ENCODE assay signal across 8 mouse cellular contexts in genomic region chr5:115235786-115236263, GRCm38 (mm10). TPM values are rescaled to one million over a fixed set of nuclear protein-coding genes. Genes with fewer than 3 reads are reported as not detected.
DNase-seq lines count a peak whose midpoint lies in the region; ATAC-seq and TF ChIP-seq lines count a peak whose summit lies in the region.

Pop5 (plus strand) TSS chr5:115235836.

- TF ChIP-seq POLR2A in cortical plate, adult 2 months (IDR thresholded peaks at IDR 0.05; ENCODE audit: extremely low read depth, insufficient read depth, low read length): no peak

- peak; percentile 61 for ATAC-seq in activated CD4-positive, CD25-positive, alpha-beta regulatory T cell, adult 4 months
- ATAC-seq in megakaryocyte-erythroid progenitor cell, adult 5-6 weeks (replicated peaks; ENCODE audit: low FRiP score, low TSS enrichment, poor library complexity, severe bottlenecking): peak; percentile 80

- intact Hi-C loops in left cerebral cortex, postnatal 10 days (cut with DNase I): loop anchor here (5.0 kb wide), 2 partner anchors 109 to 259 kb away; no protein-coding TSS in a partner anchor

- DNase-seq in gastrocnemius, postnatal 10 days: peak; percentile 96
- peak; percentile 93 for DNase-seq in induced T-regulatory cell, adult 2 months (ENCODE audit: low read depth)
- DNase-seq in left cerebral cortex, postnatal 10 days (ENCODE audit: extremely low spot score in 1 of 2, low spot score in 2 of 2): peak; percentile 88 to 92
- DNase-seq in right cerebral cortex, postnatal 25 days: peak; percentile 83
- peak; percentile 78 to 89 for DNase-seq in urinary bladder, postnatal 4 days (ENCODE audit: low spot score in 2 of 2)

- peak; percentile 93 for TF ChIP-seq CTCF in cortical plate, adult 2 months (IDR thresholded peaks at IDR 0.05; ENCODE audit: extremely low read depth, insufficient read depth, low read length)

- peak within 1 kb of the TSS; percentile 44 for H3K4me3 ChIP-seq in cortical plate, adult 2 months (ENCODE audit: insufficient read depth, low read length)

- H3K4me1 ChIP-seq in cortical plate, adult 2 months (ENCODE audit: control insufficient read depth, insufficient read depth, low read length): peaks cover 6% of the 10 kb centered on the region

- H3K27ac ChIP-seq in cortical plate, adult 2 months (ENCODE audit: insufficient read depth, low read length): peak within 1 kb of the TSS; percentile 77

RNA-seq across cellular contexts. Expression of gene Pop5, which starts in this region (rescaled TPM):
- 100 to 1,000 TPM; 122 to 135 TPM for polyA plus RNA-seq in activated CD4-positive, CD25-positive, alpha-beta regulatory T cell, adult 4 months (2017; shearing (Covaris generic))
- 193 and 195 TPM in 2 replicates for polyA plus RNA-seq in cortical plate, adult 2 months (2012; rRNA removed)
- 10 to 100 TPM; 17.7 to 26.2 TPM for total RNA-seq in gastrocnemius, postnatal 10 days (2021)
- 10 to 100 TPM; 35.5 to 35.7 TPM for total RNA-seq in left cerebral cortex, postnatal 10 days (2021)
- 130 and 136 TPM in 2 replicates for total RNA-seq in megakaryocyte-erythroid progenitor cell, adult 5-6 weeks (2014; fragmentation: Nextera tagmentation)
- 69.1 and 154 TPM in 2 replicates for total RNA-seq in megakaryocyte-erythroid progenitor cell, adult 5-6 weeks (2017)

Comparison
In these comparisons a context has a peak if more than half of its experiments do, and no peak if none do; other contexts are left out.
1. Peak in every context shown above with its lines: DNase-seq, ATAC-seq, H3K4me3 ChIP-seq and H3K27ac ChIP-seq.